Mouse (Mus musculus) bone marrow macrophage, adult 2 months (primary cell): Measurements from ENCODE around the gene Ptprg.

Experiments
- CTCF ChIP-seq: IDR thresholded peaks from 2 replicates; pipeline ENCODE4 v1.5.1; 2012; ENCODE audit warnings: low read depth, mild to moderate bottlenecking, low read length, moderate library complexity
- POLR2A ChIP-seq: IDR thresholded peaks from 2 replicates; pipeline ENCODE4 v1.6.1; 2012; ENCODE audit warnings: mild to moderate bottlenecking, low read depth, low read length, borderline replicate concordance

- no peak for TF ChIP-seq CTCF
- no peak for TF ChIP-seq POLR2A
Observed at GRCm38 (mm10) chr14:12004061-12004460, 450.7 kb downstream of the Ptprg start.
